Mouse (Mus musculus): ENCODE results near the gene Dnah2.

DNA sequence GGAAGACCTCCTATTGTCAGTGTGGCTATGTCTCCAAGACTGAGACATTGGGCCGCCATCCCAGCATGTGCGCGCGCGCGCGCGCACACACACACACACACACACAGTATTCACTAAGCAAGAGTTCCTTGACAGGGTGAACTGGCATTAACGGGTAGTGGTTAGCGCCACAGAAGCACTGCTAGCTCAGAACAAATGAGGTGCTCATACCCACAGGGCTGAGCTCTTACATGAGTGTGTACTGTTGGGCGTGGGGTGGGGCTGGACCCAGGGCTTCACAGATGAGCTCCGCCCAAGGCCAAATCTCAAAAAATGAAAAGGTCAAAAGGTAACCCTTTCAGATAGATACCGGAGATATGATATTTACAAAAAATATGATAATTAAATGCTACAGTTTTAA is 36.0 kb upstream of the Dnah2 start:
- TF ChIP-seq CTCF (IDR thresholded peaks at IDR 0.05; ENCODE audit: low read depth, low read length): no peak
- no peak for TF ChIP-seq EP300 (IDR thresholded peaks at IDR 0.05; ENCODE audit: insufficient read depth, low read depth, low read length)
- TF ChIP-seq POLR2A (IDR thresholded peaks at IDR 0.05; ENCODE audit: insufficient read depth, low read length): no peak

Data from ES-Bruce4 (cell line).